Mouse (Mus musculus): ENCODE results near the gene Mmgt1. TPM values are rescaled to one million over a fixed set of nuclear protein-coding genes. Genes with fewer than 3 reads are reported as not detected.

Mmgt1 gene
- polyA plus RNA-seq, 1 experiment from 2014 or later = 13.0 TPM

DNA sequence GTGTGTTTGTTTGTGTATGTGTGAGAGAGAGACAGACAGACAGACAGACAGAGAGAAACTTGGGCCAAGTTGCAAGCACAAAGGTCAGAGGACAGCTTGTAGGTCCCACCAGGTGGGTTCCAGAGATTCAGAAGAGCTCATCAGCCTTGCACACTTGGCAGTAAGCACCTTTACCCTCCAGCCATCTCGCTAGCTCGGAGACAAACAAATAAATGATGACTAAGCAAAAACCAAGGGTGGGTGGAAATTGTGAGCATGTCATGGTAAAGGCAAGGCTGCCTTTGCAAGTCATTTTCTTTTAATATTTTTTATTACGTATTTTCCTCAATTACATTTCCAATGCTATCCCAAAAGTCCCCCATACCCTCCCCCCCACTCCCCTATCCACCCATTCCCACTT is 44.3 kb downstream of the Mmgt1 start:
- no peak overlapping the region for H3K27ac ChIP-seq (replicated peaks)
- H3K4me1 ChIP-seq (replicated peaks; ENCODE audit: control insufficient read depth, insufficient read depth) = no peaks in the 10 kb centered on the region
- no peak overlapping the region for H3K4me3 ChIP-seq (ENCODE audit: low read depth, low read length)
- no peaks in the 10 kb centered on the region for H3K27me3 ChIP-seq (ENCODE audit: control insufficient read depth, insufficient read depth, low read length)
- WGBS = 73% methylated on average over 3 of the region's 3 CpGs
- H3K36me3 ChIP-seq (ENCODE audit: control insufficient read depth, insufficient read depth, low read length) = no peaks in the 10 kb centered on the region
- no peak overlapping the region for H3K4me2 ChIP-seq (replicated peaks; ENCODE audit: low read depth)
- TF ChIP-seq CTCF (IDR thresholded peaks at IDR 0.05; ENCODE audit: low read depth) (no peak), EP300 (optimal IDR thresholded peaks at IDR 0.05) (no peak)
- ATAC-seq (ENCODE audit: low FRiP score, low TSS enrichment) (no peak), DNase-seq (ENCODE audit: low spot score) (no peak)
- H3K9me3 ChIP-seq (ENCODE audit: control insufficient read depth, low read length) = no peaks in the 10 kb centered on the region
- H3K9ac ChIP-seq (ENCODE audit: low read length) = no peak overlapping the region

DNA sequence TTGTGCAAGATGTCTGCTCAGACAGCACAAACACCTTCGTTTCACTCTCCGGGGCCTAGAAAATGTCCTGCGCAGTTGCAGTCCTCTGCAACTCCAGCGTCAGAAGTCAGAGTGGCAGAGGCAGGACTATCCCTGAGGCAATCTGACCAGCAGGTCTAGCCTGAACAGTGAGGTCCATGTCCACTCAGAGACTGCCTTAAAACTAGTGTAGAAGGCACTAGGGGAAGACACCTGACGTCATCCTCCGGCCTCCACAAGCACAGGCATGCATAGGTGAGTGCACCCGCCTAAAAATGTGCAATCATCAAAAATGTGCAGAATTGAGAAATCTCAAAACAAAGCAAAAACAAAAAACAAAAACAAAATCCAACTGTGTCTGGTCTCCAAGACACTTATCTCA is 48.4 kb downstream of the Mmgt1 start, which contains the start of gene Gm648:
Gm648 (minus strand) TSS at position 101 of the 400 bp plus-strand sequence.
- Histone ChIP-seq H3K4me1 (replicated peaks; ENCODE audit: control insufficient read depth, insufficient read depth) (no peaks in the 10 kb centered on the region), H3K27me3 (ENCODE audit: control insufficient read depth, insufficient read depth, low read length) (no peaks in the 10 kb centered on the region), H3K4me3 (ENCODE audit: low read depth, low read length) (no peak within 1 kb of the TSS), H3K9ac (ENCODE audit: low read length) (no peak within 1 kb of the TSS), H3K27ac (replicated peaks) (no peak within 1 kb of the TSS), H3K9me3 (ENCODE audit: control insufficient read depth, low read length) (no peaks in the 10 kb centered on the region), H3K36me3 (ENCODE audit: control insufficient read depth, insufficient read depth, low read length) (no peaks in the 10 kb centered on the region), H3K4me2 (replicated peaks; ENCODE audit: low read depth) (no peak within 1 kb of the TSS)
- TF ChIP-seq EP300 (optimal IDR thresholded peaks at IDR 0.05) = no peak
- no peak for TF ChIP-seq CTCF (IDR thresholded peaks at IDR 0.05; ENCODE audit: low read depth)
- WGBS = 84% methylated on average over 7 of the region's 7 CpGs
- DNase-seq (ENCODE audit: low spot score) (no peak), ATAC-seq (ENCODE audit: low FRiP score, low TSS enrichment) (no peak)

DNA sequence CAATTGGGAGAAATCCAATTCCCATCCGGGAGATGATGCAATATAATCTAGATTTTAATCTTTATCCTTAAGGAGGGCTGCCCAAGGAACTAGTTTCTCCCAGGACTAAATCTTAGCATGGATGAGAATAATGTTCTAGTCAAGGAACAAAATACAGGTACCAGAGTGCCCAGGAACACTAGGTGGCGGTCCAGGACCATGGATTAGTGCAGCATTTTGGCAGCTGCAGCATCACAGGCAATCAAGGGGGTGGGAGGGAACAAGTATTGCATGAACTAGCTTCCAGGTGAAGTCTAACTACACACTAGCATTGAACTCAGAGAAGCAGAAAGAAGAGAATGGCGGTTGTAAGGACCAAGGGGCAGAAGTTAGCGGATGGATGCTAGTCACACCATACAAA is 60.7 kb downstream of the Mmgt1 start:
- Histone ChIP-seq H3K4me1 (replicated peaks; ENCODE audit: control insufficient read depth, insufficient read depth) (no peaks in the 10 kb centered on the region), H3K27ac (replicated peaks) (no peak overlapping the region), H3K4me2 (replicated peaks; ENCODE audit: low read depth) (no peak overlapping the region), H3K27me3 (ENCODE audit: control insufficient read depth, insufficient read depth, low read length) (no peaks in the 10 kb centered on the region), H3K9ac (ENCODE audit: low read length) (no peak overlapping the region), H3K4me3 (ENCODE audit: low read depth, low read length) (no peak overlapping the region), H3K9me3 (ENCODE audit: control insufficient read depth, low read length) (no peaks in the 10 kb centered on the region), H3K36me3 (ENCODE audit: control insufficient read depth, insufficient read depth, low read length) (no peaks in the 10 kb centered on the region)
- WGBS = 47% methylated on average over 4 of the region's 4 CpGs
- TF ChIP-seq CTCF (IDR thresholded peaks at IDR 0.05; ENCODE audit: low read depth) (peak; percentile 69), EP300 (optimal IDR thresholded peaks at IDR 0.05) (no peak)
- ATAC-seq (ENCODE audit: low FRiP score, low TSS enrichment) = no peak
- DNase-seq (ENCODE audit: low spot score) = peak; percentile 42

Small RNA genes lying within 50 kb of the gene (microRNA-seq; reads per million reads assigned to microRNA genes)
- not detected for gene Mir5116

Other genes with a start within 250 kb of the Mmgt1 start
- 2.1 and 2.5 TPM in 2 replicates for gene Smim10l2a, start 223.5 kb downstream of the Mmgt1 start, polyA plus RNA-seq (2015; fragmentation: Nextera tagmentation; extraction: Ambion mirVana)
- 1.3 and 1.4 TPM in 2 replicates for gene Gm2174, start 150.1 kb downstream of the Mmgt1 start, polyA plus RNA-seq (2015; fragmentation: Nextera tagmentation; extraction: Ambion mirVana)
- 14.8 and 17.6 TPM in 2 replicates for gene Ints6l, start 143.2 kb downstream of the Mmgt1 start, polyA plus RNA-seq (2015; fragmentation: Nextera tagmentation; extraction: Ambion mirVana)
- gene Gm10477, start 73.3 kb downstream of the Mmgt1 start, polyA plus RNA-seq (2015; fragmentation: Nextera tagmentation; extraction: Ambion mirVana) = not detected in 2 replicates
- not detected in 2 replicates for gene Gm648, start 48.5 kb downstream of the Mmgt1 start, polyA plus RNA-seq (2015; fragmentation: Nextera tagmentation; extraction: Ambion mirVana)
- 16.1 and 17.4 TPM in 2 replicates for gene Slc9a6, start 11.7 kb upstream of the Mmgt1 start, polyA plus RNA-seq (2015; fragmentation: Nextera tagmentation; extraction: Ambion mirVana)
- gene Fhl1, start 133.7 kb upstream of the Mmgt1 start, polyA plus RNA-seq (2015; fragmentation: Nextera tagmentation; extraction: Ambion mirVana) = 386 and 394 TPM in 2 replicates
- 1.9 and 2.2 TPM in 2 replicates for gene Map7d3, start 224.3 kb upstream of the Mmgt1 start, polyA plus RNA-seq (2015; fragmentation: Nextera tagmentation; extraction: Ambion mirVana)

All from stomach, postnatal 0 days (tissue).